Mouse (Mus musculus) cerebellum, adult 8-10 months (tissue): ENCODE measurements around the gene Mgea5.

Experiments used
- DNase-seq: peaks from one replicate; pipeline ENCODE4 v3.0.0; 2022

Gene Mgea5

DNA sequence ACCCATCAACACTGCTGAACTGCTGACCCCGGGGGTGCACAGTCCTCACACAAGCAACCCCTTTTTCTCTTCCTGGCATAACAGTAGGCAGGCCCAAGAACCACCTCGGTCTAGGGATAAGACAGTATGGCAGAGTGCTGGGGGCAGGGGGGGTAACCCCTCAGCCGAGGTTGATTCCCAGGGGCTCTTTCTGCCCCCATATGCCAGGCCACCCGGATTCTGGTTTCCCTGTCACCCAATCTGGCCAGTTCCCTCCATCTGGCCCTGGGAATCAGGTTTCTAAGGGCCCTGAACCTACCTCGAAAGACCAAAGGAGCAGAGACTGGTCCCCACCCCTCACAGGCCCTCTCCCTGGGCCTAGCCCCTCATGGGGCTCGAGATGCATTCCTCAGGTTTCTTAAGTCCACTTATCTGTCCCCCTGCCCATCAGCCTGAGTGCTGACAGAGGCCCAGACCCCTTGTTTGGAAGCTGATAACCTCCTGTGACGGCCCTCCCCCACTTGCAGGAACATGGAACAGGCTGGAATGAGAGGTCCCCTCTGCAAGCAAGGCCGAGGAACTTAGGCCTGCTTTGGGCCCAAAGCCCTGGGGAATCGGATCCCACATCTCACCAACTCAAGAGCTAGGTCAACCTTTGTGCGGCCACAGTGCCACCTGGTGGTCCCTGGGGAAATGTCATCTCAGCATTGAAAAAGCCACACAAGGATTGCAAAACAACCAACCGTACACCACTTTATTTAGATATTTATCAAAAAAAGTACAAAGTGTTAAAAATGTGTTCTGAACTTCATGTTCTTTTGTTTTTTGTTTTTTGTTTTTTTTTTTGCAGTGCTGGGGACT is 36.4 kb downstream of the Mgea5 start:
- DNase-seq: peak; percentile 83

DNA sequence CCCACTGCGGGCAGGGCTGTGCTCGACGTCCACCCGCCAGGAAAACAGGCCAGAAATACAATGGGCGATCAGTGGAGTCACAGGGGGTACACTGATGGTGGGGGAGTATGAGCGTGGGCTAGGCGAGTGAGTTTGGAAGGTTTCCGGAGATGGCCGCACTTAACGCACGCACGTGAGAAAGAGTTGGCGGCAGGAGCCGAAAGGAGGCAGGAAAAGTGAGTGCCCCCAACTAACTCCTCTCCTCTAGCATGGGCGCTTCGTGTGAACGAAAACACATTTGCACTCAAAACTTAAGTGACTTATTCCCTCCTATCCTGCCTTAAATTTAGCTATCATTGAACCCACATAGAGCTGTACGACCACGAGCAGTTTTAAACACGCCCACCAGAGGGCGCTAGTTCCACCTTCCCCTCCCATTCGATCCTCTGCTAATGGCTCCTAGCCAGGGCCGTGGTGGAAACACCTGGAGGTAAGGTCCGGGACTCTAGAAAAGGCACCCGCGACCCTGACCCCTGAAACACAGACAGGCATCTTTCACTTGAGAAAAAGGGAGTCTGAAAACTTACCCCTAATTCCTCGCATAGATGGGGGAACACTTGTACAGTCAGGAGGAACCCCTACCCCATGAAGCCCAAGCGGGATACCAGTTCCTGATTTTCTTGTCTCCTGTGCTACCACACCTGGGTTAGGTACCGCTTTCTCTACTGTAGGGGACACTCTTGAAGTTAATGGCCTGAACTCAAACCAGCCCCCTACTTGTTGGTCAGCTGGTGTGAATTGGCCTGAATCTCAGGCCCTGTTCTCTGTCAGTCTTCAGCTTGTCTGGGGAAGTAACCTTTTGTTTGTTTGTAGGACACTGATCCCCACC is 37.2 kb downstream of the Mgea5 start:
- DNase-seq: peak; percentile 74

DNA sequence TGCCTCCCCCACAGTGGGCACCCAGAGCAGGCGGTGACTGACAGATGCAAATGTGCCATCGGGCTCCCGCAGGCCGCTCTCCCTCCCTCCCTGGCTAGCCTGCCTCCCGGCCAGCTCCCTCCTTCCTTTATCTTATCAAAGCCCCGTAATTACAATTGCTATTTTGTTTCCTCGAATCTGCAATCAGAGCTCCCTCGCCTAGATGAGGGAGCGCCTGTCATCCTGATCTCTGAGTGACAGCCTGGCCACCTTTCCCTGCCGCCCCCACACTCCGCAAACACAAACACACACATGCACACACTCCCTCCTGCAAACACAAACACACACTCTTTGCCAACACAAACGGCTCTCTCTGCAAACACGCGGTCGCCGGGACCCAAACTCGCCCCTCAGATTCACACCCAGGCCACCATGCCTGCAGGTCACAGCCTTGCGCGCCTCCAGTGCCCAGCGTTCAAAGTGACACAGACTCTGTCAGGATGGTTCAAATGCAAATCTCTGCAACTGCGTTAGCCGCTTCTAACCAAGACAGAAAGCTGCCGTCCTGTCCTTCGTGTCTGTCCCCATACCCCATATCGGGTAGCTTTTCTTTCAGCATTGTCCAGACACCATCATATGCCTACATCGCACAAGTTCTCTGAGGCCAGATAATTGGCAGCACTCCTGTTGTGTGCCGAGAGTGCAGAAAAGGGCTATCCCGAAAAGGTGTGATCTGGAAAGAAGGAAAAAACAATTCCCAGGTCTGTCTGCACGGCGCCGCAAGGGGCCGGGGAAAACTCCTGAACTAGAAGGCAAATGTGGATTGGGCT is 38.1 kb downstream of the Mgea5 start:
- DNase-seq: no peak

DNA sequence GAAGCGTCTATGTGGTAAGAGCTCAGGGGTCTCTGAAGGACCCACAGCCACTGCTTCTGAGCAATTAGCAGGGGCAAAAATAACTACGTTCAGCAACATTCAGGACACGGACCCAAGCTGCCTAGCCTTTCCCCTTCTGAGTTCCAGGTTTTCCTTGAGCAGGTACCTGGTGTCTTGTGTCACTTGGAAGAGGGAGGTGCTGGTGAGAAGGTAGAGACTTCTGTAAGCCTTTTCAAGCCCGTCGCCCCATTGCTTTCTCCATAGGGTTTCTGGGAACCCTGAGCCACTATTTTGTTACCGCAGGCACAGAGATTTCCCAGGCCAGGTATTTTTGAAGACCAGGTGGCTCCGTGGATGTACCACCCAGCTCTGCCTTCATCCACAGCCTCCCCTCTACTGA is 40.0 kb downstream of the Mgea5 start:
- DNase-seq: no peak

DNA sequence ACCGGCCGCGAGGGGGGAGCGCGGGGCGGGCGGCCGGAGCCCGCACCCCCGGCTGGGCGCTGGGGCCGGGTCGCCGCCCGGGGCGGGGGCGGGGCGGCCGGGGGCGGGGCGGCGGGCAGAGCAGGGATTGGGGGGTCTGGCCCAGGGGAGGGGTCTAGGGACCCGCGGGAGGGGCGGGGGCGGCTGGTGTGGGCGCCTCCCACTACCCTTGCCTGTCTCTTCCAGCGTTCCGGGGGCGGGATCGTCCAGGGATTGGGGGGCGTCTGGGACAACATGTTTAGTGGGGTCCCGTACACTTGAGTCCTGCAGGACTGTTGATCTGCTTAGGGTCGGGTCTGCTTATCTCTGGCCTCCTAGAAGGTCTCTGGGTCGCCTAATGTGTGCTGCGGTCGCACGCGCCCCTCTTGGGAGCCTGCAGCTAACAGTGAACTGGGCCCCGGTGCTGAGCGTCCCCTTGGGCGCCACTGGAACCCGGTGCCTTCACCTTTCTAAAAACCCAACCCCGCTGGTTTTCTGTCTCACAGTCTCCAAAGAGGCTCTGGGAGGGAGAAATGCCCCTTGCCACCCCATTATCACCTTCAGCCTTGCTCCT is 40.6 kb downstream of the Mgea5 start:
- no peak for DNase-seq

DNA sequence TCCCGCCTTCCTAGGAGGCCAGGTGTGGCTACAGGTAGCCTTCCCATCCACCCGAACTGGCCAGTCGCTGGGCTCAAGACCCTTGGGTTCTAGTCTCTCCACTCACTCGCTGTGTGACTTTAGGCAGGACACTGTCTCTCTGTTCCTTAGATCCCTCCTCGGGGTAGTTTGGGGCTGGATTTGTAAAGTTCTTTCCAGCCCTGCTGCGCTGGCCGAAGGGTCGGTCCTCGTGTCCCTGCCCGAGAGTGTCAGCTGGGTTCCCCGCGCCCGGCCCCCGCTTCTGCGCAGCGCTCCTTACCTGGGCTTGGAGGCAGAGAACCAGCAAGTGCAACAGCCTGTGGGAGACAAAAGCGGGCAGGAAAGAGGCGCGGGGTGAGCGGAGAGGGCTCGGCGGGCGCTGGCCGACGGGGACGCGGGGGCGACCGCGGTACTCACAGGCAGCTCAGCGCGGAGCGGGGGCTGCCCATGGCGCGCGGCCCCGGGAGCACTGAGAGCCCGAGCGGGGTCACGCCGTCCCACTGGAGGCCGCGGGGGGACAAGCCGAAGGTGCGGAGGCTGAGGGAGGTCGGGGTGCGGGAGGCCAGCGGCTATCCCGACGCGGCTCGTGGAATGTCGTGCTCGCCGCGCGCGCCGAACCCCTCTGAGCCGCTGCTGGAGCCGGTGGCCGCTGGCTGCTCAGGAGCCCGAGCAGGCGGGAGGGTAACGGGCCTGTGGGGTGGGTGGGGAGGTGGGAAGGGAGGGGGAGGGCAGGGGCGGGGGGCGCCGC is 41.2 kb downstream of the Mgea5 start, which contains the start of gene Fgf8:
Fgf8 (minus strand) TSS at position 698 of the 766 bp plus-strand sequence.
- no peak for DNase-seq

DNA sequence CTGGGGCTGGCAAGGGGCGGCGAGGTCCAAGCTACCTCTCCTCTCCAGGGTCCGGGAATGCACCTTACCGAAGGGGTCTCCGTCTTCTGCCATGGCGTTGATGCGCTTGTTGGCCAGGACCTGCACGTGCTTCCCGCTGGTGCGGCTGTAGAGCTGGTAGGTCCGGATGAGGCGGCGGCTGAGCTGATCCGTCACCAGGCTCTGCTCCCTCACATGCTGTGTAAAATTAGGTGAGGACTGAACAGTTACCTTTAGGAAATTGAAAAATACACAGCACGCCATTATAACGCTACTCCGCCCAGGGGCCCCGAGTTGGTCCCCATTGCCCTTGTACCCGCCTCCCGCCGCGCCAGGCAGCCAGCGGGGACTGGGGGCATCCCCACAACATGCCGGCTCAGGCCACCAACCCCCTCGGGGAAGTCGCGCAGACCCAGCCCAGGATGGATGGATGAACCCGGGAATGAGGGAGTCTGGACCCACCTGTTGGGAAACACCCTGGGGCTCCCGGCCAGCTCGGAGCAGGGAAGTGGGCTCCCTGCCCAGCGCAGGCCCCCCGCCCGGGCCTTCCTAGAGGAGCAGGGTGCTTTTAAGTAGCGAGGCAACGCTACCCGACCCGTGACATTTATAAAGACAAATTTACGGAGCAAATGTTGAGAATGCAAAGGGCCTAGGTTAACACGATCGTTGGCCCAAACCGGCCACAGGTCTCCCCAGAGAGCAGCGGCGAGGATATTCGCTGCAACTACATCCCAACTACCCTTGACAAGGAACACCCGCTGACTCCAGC is 42.0 kb downstream of the Mgea5 start:
- DNase-seq: no peak

DNA sequence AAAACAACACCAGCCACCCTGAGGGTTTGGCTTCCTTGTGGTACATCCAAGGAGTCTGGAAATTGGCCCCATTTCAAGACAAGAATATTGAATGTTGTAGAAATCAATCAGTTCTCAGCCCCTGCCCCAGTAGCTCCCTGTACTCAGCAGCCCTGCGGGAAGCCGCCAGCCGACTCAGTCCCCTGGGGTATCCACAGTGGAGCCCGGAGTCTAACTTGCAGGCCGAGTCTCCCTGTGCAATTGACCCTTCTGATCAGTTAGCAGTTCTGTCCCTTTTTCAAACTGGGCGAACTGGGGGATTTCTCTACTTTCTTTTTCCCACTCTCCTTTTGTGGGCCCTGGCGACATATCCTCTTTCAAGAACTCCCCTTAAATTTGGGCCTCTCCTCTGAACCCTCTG is 42.8 kb downstream of the Mgea5 start:
- DNase-seq: no peak

DNA sequence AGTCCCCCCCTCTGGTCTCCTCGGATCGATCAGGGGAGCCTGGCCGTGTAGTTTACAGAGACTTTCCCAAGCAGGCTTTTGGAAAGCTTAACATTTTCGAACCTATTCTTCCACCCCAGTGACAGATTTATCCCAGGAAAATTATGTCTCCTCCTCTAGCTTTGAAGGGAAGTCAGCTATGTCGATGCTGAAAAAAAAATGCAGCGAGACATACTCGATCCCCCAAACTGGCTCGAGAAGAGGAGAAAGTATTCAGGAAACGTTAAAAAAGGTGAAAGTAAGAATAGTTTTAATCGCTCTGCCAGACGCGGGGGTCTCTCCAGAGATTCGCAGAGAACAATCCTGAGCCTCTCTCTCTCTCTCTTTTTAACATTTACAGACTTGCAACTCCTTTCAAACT is 43.4 kb downstream of the Mgea5 start:
- no peak for DNase-seq

DNA sequence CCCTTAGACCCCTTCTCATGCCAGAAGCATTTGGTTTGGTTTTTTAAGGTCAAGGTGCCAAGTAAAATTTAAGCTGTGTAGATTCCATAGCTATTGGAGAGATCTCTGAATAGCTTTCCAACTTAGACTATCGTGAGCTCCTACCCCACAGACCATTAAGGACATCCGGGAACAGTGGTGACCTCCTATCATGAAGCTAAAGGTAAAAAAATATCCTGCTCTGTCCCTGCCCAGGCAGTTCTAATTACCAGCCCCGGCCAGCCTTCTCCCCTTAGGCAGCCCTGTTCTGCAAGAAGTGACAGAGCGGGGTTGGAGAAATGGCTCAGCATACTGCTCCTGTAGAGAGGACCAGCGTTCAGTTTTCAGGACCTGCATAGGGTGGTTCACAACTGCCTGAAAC is 45.1 kb downstream of the Mgea5 start:
- no peak for DNase-seq

DNA sequence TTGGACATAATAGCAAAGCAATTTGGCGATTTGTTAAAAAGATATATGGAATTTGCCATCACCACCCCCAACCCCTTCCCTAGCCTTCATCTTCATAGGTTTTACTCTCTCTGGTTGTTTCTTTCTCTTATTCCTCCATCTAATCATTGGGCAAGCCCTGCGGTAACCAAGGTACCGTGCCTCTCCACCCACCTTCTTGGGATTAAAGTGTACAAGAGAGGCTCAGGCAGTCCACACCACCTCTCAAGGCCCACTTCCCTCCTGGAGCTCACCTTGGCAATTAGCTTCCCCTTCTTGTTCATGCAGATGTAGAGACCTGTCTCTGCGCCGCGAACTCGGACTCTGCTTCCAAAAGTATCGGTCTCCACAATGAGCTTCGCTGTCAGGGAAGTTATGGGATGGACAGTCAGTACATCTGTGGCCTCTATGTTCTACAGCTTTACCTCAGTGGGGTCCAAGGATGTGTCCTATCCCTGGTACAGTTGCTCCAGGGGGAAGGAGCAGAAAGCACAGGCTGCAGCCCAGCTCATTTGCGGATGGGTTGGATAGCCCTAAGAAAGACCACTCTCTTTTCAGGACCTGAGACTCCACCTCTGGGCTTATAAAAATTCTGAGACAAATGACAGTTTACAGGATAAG is 45.7 kb downstream of the Mgea5 start:
- no peak for DNase-seq

DNA sequence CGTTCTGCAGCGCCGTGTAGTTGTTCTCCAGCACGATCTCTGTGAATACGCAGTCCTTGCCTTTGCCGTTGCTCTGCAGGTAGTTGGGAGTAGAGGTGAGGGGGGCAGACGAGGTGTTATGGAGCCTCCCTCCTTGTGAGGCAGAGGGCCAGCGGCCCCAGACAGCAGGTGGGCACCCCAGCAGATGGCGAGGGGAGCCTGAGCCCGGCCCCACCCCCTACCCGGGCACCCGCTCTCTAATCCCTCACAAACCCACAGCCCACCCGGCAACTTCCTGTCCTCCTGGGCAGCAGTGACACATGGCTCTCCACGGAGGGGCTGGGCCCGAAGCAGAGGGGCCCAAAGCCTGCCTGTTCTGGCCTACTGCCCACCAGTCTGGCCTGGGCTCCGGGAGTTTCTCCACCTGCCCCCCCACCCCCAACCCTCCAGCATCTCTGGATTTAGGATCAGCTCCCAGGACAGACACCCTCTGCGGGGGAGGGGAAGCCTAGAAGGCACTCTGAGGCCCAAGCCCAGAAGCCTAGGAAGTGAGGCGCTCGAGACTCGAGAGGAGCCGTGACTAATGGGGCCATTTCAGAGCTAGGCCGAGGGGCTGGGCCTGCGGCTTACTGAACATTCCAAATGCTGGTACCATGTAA is 46.3 kb downstream of the Mgea5 start:
- DNase-seq: no peak

DNA sequence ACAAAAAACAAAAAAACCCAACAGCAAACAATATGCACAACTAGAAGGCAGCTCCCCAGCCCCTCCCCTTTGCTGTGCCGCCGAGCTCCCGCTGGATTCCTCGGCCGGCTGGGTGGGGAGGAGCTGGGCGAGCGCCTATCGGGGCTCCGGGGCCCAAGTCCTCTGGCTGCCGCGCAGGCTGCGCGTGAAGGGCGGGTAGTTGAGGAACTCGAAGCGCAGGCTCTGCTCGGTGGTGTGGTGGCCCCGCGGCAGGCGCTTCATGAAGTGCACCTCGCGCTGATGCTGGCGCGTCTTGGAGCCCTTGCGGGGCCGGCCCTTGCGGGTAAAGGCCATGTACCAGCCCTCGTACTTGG is 46.8 kb downstream of the Mgea5 start:
- no peak for DNase-seq

DNA sequence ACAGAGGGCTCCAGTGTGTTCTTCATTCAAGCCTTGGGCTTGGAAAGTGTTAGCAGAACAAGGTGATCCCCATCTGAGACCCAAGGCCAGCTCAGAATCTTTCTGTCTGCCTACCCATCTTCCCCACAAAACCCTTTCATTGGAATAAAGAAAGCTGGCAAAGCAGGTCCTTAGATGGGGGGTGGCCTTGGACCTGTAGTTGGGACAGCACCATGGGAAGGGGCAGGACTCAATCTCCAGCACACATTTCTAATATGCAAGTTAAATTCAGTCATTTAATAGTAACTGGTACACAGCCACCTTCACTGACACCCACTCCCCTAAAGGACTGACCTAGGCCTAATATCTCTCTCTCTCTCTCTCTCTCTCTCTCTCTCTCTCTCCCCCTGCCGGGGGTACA is 47.4 kb downstream of the Mgea5 start:
- DNase-seq: no peak

DNA sequence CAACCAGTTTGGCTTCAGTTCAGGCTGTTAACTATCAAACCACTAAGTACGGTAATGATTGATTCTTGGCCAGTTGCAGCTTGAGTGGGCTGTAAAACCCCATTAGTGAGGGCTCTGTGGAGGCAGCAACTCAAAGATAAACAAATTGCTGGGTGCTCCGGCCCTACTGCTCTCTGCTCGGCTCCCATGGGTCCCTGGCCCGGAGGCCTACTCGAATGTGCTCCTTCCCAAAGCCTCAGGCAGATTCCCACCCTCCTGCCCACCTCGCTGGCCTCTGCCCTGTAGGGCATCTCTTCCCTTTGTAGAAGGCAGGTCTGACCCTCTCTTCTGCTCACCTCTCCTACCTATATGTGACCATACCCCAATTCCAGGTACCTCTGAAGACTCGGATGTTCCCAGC is 48.9 kb downstream of the Mgea5 start:
- DNase-seq: no peak

DNA sequence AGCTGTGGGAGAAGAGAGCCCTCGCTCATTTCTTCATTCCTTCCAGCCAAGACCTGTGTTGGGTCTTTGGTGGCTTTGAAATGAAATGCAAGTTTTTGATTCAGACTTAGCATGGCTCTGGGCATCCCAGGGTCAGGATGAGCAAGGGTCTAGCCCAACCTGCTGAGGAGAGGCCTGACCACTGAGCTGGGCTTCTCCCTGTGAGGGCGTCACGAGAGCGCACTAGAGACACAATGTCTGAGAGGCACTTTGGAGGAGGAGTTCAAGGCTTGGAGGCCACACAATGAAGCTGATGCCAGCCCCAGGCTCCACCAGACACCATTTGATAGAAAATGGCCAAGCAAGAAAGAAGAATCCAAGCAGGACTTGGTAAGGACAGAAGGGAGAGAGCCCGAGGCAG is 49.4 kb downstream of the Mgea5 start:
- DNase-seq: no peak

DNA sequence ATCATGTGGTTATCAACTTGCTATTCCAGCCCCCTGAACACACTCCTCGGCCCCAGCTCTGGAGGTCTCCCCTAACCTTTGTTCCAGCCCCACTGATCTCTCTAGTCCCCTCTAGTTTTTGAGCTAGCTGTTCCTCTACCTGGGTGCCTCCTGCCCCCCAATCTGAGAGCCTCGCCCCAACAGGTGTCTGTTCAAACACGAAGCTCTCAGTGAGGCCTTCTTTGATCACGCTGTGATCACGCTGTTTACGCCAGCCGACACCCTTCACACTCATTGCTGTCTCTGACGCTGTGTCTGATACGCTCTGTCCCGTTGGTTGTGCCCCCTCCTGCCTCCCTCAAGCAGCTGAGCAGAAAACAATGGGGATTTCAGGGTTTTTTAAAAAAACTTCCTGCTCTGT is 50.1 kb downstream of the Mgea5 start:
- DNase-seq: no peak

DNA sequence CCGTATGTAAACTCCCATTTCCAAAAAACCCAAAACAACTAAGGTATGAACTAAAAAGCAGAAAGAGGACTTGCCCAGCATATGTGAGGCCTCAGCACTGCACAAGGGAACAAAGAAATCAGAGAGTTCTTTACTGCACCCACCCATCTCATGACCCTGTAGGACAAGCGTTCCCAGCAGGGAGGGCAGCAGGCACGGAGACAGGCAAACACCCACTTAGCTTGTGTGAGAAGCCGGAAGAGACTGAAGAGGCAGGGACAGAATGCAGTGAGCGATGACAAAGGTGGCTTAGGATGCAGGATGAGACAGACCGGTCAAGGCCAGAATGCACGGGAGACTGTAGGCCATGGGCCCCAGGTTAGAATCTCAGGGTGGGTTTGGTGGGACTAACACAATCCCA is 52.0 kb downstream of the Mgea5 start:
- no peak for DNase-seq

DNA sequence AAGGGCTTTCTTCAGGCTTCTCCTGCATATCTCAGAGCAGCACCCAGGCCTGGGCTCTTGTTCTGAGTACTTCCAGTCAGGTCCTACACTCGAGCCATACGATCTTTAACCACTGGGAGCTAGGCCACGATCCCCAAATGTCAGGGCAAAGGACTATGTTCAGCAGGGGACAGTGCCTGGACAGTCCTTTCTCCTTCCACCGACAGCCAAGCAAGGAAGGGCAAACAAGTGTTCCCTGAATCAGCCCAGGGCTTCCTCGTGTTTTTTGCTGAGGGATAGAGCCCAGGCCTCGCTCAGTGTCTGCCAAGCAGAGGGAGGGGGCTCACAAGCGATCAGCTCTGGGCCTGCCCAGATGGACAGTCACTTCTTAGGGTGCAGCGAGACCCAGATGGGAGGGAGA is 53.6 kb downstream of the Mgea5 start:
- DNase-seq: no peak

DNA sequence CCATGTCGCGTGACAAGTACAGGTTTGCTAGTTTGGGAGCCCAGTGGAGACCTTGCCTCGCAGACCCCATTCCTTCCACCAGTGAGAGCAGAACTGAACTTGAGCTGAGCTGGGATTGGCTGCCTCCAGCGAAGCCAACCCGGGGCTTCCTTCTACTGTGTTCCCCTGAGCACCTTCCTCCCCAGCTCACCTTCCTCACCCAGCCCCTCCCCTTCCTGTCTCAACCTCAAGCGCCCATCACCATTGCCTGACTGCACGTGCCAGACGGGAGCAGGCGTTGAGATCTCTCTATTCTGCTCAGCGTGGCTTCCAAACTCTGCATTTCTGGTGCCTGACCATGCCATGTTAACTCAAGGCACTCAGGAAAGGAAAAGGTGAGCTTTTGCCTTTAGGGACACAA is 56.4 kb downstream of the Mgea5 start:
- no peak for DNase-seq
